Mouse (Mus musculus): ENCODE data around the gene Ddo.

- no peak for TF ChIP-seq CTCF (IDR thresholded peaks at IDR 0.05; ENCODE audit: borderline replicate concordance, insufficient read depth, low read depth, low read length)
- TF ChIP-seq POLR2A (IDR thresholded peaks at IDR 0.05; ENCODE audit: borderline replicate concordance, insufficient read depth, low read length) = no peak
Measured at GRCm38 (mm10) chr10:40630457-40630856, 646 bp downstream of the Ddo start.

Measured in cerebellum, adult 2 months (tissue).